Mouse (Mus musculus): Measurements from ENCODE around the gene Kmt2d. TPM values are rescaled to one million over a fixed set of nuclear protein-coding genes. Genes with fewer than 3 reads are reported as not detected.

The Kmt2d gene
- polyA plus RNA-seq, 1 experiment from 2014 or later: 13.4 TPM

- 90% methylated on average over 11 of the region's 11 CpGs for WGBS
- Histone ChIP-seq H3K36me3 (peaks cover 54% of the 10 kb centered on the region), H3K4me1 (peaks cover 9% of the 10 kb centered on the region), H3K27ac (replicated peaks) (no peak overlapping the region), H3K27me3 (no peaks in the 10 kb centered on the region), H3K4me2 (replicated peaks) (no peak overlapping the region), H3K4me3 (no peak overlapping the region), H3K9me3 (no peaks in the 10 kb centered on the region), H3K9ac (replicated peaks) (no peak overlapping the region; the same call in 1 of the 2 replicates)
- ATAC-seq (ENCODE audit: low FRiP score, low read depth): no peak
Measured at GRCm38 (mm10) chr15:98833281-98833680, 37.7 kb downstream of the Kmt2d start.

GRCm38 (mm10) chr15:98832161-98833058 is 38.6 kb downstream of the Kmt2d start:
- WGBS: 68% methylated on average over 12 of the region's 12 CpGs
- no peak overlapping the region; the same call in 1 of the 2 replicates for H3K4me2 ChIP-seq (replicated peaks)
- H3K4me1 ChIP-seq: peaks cover 9% of the 10 kb centered on the region
- 0 out of 2 replicates have a peak overlapping the region, but pooled peaks have one; percentile 42 for H3K27ac ChIP-seq (replicated peaks)
- no peak for ATAC-seq (ENCODE audit: low FRiP score, low read depth)
- peak overlapping the region; percentile 41; the same call in 1 of the 2 replicates for H3K9ac ChIP-seq (replicated peaks)
- H3K36me3 ChIP-seq: peaks cover 45% of the 10 kb centered on the region
- H3K9me3 ChIP-seq: no peaks in the 10 kb centered on the region
- no peak overlapping the region for H3K4me3 ChIP-seq
- H3K27me3 ChIP-seq: no peaks in the 10 kb centered on the region

- Histone ChIP-seq H3K4me1 (peaks cover 9% of the 10 kb centered on the region), H3K27me3 (no peaks in the 10 kb centered on the region), H3K9me3 (no peaks in the 10 kb centered on the region), H3K36me3 (peaks cover 37% of the 10 kb centered on the region), H3K4me3 (peak overlapping the region; percentile 68), H3K9ac (replicated peaks) (peak overlapping the region; percentile 41; the same call in 1 of the 2 replicates), H3K27ac (replicated peaks) (peak overlapping the region; percentile 81), H3K4me2 (replicated peaks) (peak overlapping the region; percentile 72)
- peak; percentile 44 for ATAC-seq (ENCODE audit: low FRiP score, low read depth)
- 21% methylated on average over 9 of the region's 9 CpGs for WGBS
Measured at GRCm38 (mm10) chr15:98831684-98832035, 39.3 kb downstream of the Kmt2d start.

- H3K9ac ChIP-seq (replicated peaks): peak within 1 kb of the TSS; percentile 70
- ATAC-seq (ENCODE audit: low FRiP score, low read depth): peak; percentile 94
- WGBS: 0% methylated on average over 65 of the region's 66 CpGs
Measured at GRCm38 (mm10) chr15:98830736-98831683, 40.0 kb downstream of the Kmt2d start, which contains the start of gene Prkag1. Prkag1 (minus strand) TSS chr15:98831521.

GRCm38 (mm10) chr15:98827611-98828011 is 43.4 kb downstream of the Kmt2d start:
- no peaks in the 10 kb centered on the region for H3K9me3 ChIP-seq
- no peak overlapping the region for H3K9ac ChIP-seq (replicated peaks)
- H3K4me3 ChIP-seq: no peak overlapping the region
- H3K36me3 ChIP-seq: peaks cover 15% of the 10 kb centered on the region
- H3K4me1 ChIP-seq: peaks cover 9% of the 10 kb centered on the region
- H3K4me2 ChIP-seq (replicated peaks): no peak overlapping the region
- no peak for ATAC-seq (ENCODE audit: low FRiP score, low read depth)
- WGBS: 93% methylated on average over 7 of the region's 7 CpGs
- H3K27ac ChIP-seq (replicated peaks): no peak overlapping the region
- H3K27me3 ChIP-seq: no peaks in the 10 kb centered on the region

More at GRCm38 (mm10) chr15:98830736-98831683, 40.0 kb downstream of the Kmt2d start, which contains the start of gene Prkag1:
- H3K9me3 ChIP-seq: no peaks in the 10 kb centered on the region
- H3K4me1 ChIP-seq: peaks cover 9% of the 10 kb centered on the region
- H3K27ac ChIP-seq (replicated peaks): peak within 1 kb of the TSS; percentile 81
- H3K4me3 ChIP-seq: peak within 1 kb of the TSS; percentile 68
- H3K4me2 ChIP-seq (replicated peaks): peak within 1 kb of the TSS; percentile 72
- H3K36me3 ChIP-seq: peaks cover 31% of the 10 kb centered on the region
- no peaks in the 10 kb centered on the region for H3K27me3 ChIP-seq

GRCm38 (mm10) chr15:98823434-98823833 is 47.6 kb downstream of the Kmt2d start:
- peaks cover 18% of the 10 kb centered on the region for H3K36me3 ChIP-seq
- WGBS: 64% methylated on average over 3 of the region's 3 CpGs

GRCm38 (mm10) chr15:98822147-98822546 is 48.9 kb downstream of the Kmt2d start:
- no peak overlapping the region for H3K27ac ChIP-seq (replicated peaks)
- no peaks in the 10 kb centered on the region for H3K4me1 ChIP-seq
- no peak overlapping the region for H3K4me2 ChIP-seq (replicated peaks)
- no peaks in the 10 kb centered on the region for H3K27me3 ChIP-seq
- WGBS: 91% methylated on average over 5 of the region's 5 CpGs
- no peak for ATAC-seq (ENCODE audit: low FRiP score, low read depth)
- no peak overlapping the region for H3K4me3 ChIP-seq
- H3K9ac ChIP-seq (replicated peaks): no peak overlapping the region
- H3K36me3 ChIP-seq: peaks cover 18% of the 10 kb centered on the region
- H3K9me3 ChIP-seq: no peaks in the 10 kb centered on the region

More at GRCm38 (mm10) chr15:98823434-98823833, 47.6 kb downstream of the Kmt2d start:
- Histone ChIP-seq H3K4me1 (no peaks in the 10 kb centered on the region), H3K27ac (replicated peaks) (no peak overlapping the region), H3K4me2 (replicated peaks) (no peak overlapping the region), H3K27me3 (no peaks in the 10 kb centered on the region), H3K9me3 (no peaks in the 10 kb centered on the region), H3K4me3 (no peak overlapping the region), H3K9ac (replicated peaks) (no peak overlapping the region)
- no peak for ATAC-seq (ENCODE audit: low FRiP score, low read depth)

- H3K4me3 ChIP-seq: no peak overlapping the region
- H3K4me2 ChIP-seq (replicated peaks): no peak overlapping the region
- H3K27me3 ChIP-seq: no peaks in the 10 kb centered on the region
- H3K36me3 ChIP-seq: peaks cover 23% of the 10 kb centered on the region
- no peak overlapping the region for H3K9ac ChIP-seq (replicated peaks)
- no peak overlapping the region for H3K27ac ChIP-seq (replicated peaks)
- no peaks in the 10 kb centered on the region for H3K4me1 ChIP-seq
- ATAC-seq (ENCODE audit: low FRiP score, low read depth): no peak
- WGBS: 21% methylated on average over 10 of the region's 10 CpGs
- no peaks in the 10 kb centered on the region for H3K9me3 ChIP-seq
Measured at GRCm38 (mm10) chr15:98821403-98821802, 49.6 kb downstream of the Kmt2d start.

- Histone ChIP-seq H3K4me1 (no peaks in the 10 kb centered on the region), H3K4me2 (replicated peaks) (no peak overlapping the region), H3K36me3 (peaks cover 24% of the 10 kb centered on the region), H3K27ac (replicated peaks) (no peak overlapping the region), H3K9me3 (no peaks in the 10 kb centered on the region), H3K4me3 (no peak overlapping the region), H3K27me3 (no peaks in the 10 kb centered on the region), H3K9ac (replicated peaks) (no peak overlapping the region)
- 91% methylated on average over 4 of the region's 4 CpGs for WGBS
- ATAC-seq (ENCODE audit: low FRiP score, low read depth): no peak
Measured at GRCm38 (mm10) chr15:98820937-98821336, 50.1 kb downstream of the Kmt2d start.

- no peak overlapping the region for H3K9ac ChIP-seq (replicated peaks)
- H3K4me3 ChIP-seq: no peak overlapping the region
- H3K4me1 ChIP-seq: no peaks in the 10 kb centered on the region
- H3K4me2 ChIP-seq (replicated peaks): no peak overlapping the region
- peaks cover 31% of the 10 kb centered on the region for H3K36me3 ChIP-seq
- ATAC-seq (ENCODE audit: low FRiP score, low read depth): no peak
- H3K27ac ChIP-seq (replicated peaks): no peak overlapping the region
- no peaks in the 10 kb centered on the region for H3K9me3 ChIP-seq
- H3K27me3 ChIP-seq: no peaks in the 10 kb centered on the region
- WGBS: 96% methylated on average over 7 of the region's 7 CpGs
Measured at GRCm38 (mm10) chr15:98818171-98818570, 52.8 kb downstream of the Kmt2d start.

- Histone ChIP-seq H3K4me2 (replicated peaks) (no peak overlapping the region), H3K4me3 (no peak overlapping the region), H3K36me3 (peaks cover 44% of the 10 kb centered on the region), H3K27ac (replicated peaks) (no peak overlapping the region), H3K27me3 (peaks cover 23% of the 10 kb centered on the region), H3K9ac (replicated peaks) (no peak overlapping the region), H3K4me1 (peaks cover 13% of the 10 kb centered on the region), H3K9me3 (no peaks in the 10 kb centered on the region)
- no peak for ATAC-seq (ENCODE audit: low FRiP score, low read depth)
- WGBS: 85% methylated on average over 20 of the region's 20 CpGs
Measured at GRCm38 (mm10) chr15:98812741-98813424, 58.1 kb downstream of the Kmt2d start.
